In genomic region chr4:102852808-102853207, GRCm38 (mm10) we compare ENCODE assay signal across 15 mouse cellular contexts.
"Had no signal": no experiment of that assay in that cellular context is flagged by ENCODE, and none has a peak within 500 bp of the region (broad histone marks: within the 10 kb centered on the region; RNA-seq: fewer than 3 reads in every experiment).

No protein-coding gene starts in this region.

- ATAC-seq: lung, postnatal 0 days; midbrain, embryonic 16.5 days had no signal

- H3K4me1 ChIP-seq: lung, embryonic 15.5 days; stomach, embryonic 15.5 days had no signal

- H3K36me3 ChIP-seq: lung, embryonic 15.5 days; midbrain, embryonic 10.5 days; midbrain, embryonic 12.5 days; neural tube, embryonic 12.5 days; stomach, embryonic 15.5 days had no signal

- H3K9me3 ChIP-seq: lung, embryonic 15.5 days; midbrain, embryonic 10.5 days; midbrain, embryonic 12.5 days; neural tube, embryonic 12.5 days; stomach, embryonic 15.5 days had no signal

- H3K4me2 ChIP-seq: lung, embryonic 15.5 days; midbrain, embryonic 12.5 days; neural tube, embryonic 12.5 days; stomach, embryonic 15.5 days had no signal

- H3K27me3 ChIP-seq: lung, embryonic 15.5 days; midbrain, embryonic 12.5 days; neural tube, embryonic 12.5 days; stomach, embryonic 15.5 days had no signal

- H3K27ac ChIP-seq: midbrain, embryonic 10.5 days; midbrain, embryonic 12.5 days; neural tube, embryonic 12.5 days; stomach, embryonic 15.5 days; stomach, postnatal 0 days had no signal

- DNase-seq: lung, adult 2 months; lung, postnatal 4 days; midbrain, embryonic 14.5 days; thymus, adult 2 months; thymus, postnatal 25 days; thymus, postnatal 4 days had no signal

- H3K4me3 ChIP-seq: lung, embryonic 15.5 days; midbrain, embryonic 10.5 days; midbrain, embryonic 12.5 days; myocyte; neural tube, embryonic 12.5 days; stomach, embryonic 15.5 days had no signal

- H3K9ac ChIP-seq: lung, embryonic 15.5 days; midbrain, embryonic 12.5 days; neural tube, embryonic 12.5 days; stomach, embryonic 15.5 days had no signal
